Mouse (Mus musculus): ENCODE data around the gene Atxn7l3. TPM values are rescaled to one million over a fixed set of nuclear protein-coding genes. Genes with fewer than 3 reads are reported as not detected.

The Atxn7l3 gene
- total RNA-seq, 1 experiment, result 60.4 TPM

- H3K4me1 ChIP-seq (ENCODE audit: control insufficient read depth in 2 of 2, insufficient read depth in 2 of 2, low read length in 2 of 2, poor library complexity in 1 of 2), result peaks cover 2 to 6% of the 10 kb centered on the region in 2 experiments; a peak in 2 of 4 replicates
- H3K27ac ChIP-seq (ENCODE audit: insufficient read depth, low read depth, low read length, poor library complexity, severe bottlenecking), result no peak overlapping the region
- in situ Hi-C loops (cut with MboI; ENCODE audit: low sequenced_read_pairs in 2 of 2, unreplicated experiment in 2 of 2), result no loop called here
- DNase-seq (ENCODE audit: low read depth, low spot score), result no peak
- H3K9me3 ChIP-seq (ENCODE audit: control insufficient read depth, insufficient read depth, low read depth, low read length), result no peaks in the 10 kb centered on the region; the same call in 1 of the 2 replicates
- H3K4me3 ChIP-seq (ENCODE audit: insufficient read depth in 1 of 2, low read depth in 1 of 2, low read length in 2 of 2, poor library complexity in 1 of 2, severe bottlenecking in 1 of 2), result no peak overlapping the region
- no peak overlapping the region for H3K9ac ChIP-seq (ENCODE audit: insufficient read depth, low read depth, low read length, poor library complexity, severe bottlenecking)
- TF ChIP-seq CHD2 (IDR thresholded peaks at IDR 0.05; ENCODE audit: low read depth, low read length), result no peak
- TF ChIP-seq ZC3H11A (IDR thresholded peaks at IDR 0.05; ENCODE audit: borderline replicate concordance, low read depth, low read length), result no peak
- no peak for TF ChIP-seq ZNF384 (IDR thresholded peaks at IDR 0.05; ENCODE audit: low read depth, low read length)
- TF ChIP-seq HCFC1 (IDR thresholded peaks at IDR 0.05; ENCODE audit: borderline replicate concordance, insufficient read depth, low read length), result no peak
- TF ChIP-seq MAFK (IDR thresholded peaks at IDR 0.05; ENCODE audit: insufficient read depth, low read depth, low read length), result no peak
- H3K36me3 ChIP-seq (ENCODE audit: control insufficient read depth, insufficient read depth, low read length, poor library complexity, severe bottlenecking), result no peaks in the 10 kb centered on the region
Measured at GRCm38 (mm10) chr11:102240636-102241035, 55.8 kb downstream of the Atxn7l3 start.

Other genes with a start within 250 kb of the Atxn7l3 start
- 0.94 and 1.2 TPM in 2 replicates for gene Mpp2, start 208.1 kb downstream of the Atxn7l3 start, total RNA-seq (2012; rRNA removed)
- not detected in 2 replicates for gene Ppy, start 195.3 kb downstream of the Atxn7l3 start, total RNA-seq (2012; rRNA removed)
- gene Pyy, start 188.8 kb downstream of the Atxn7l3 start, total RNA-seq (2012; rRNA removed), result 0.49 and 2.1 TPM in 2 replicates
- 0.45 and 0.90 TPM in 2 replicates for gene Nags, start 151.1 kb downstream of the Atxn7l3 start, total RNA-seq (2012; rRNA removed)
- 75.3 and 98.7 TPM in 2 replicates for gene Tmem101, start 140.2 kb downstream of the Atxn7l3 start, total RNA-seq (2012; rRNA removed)
- gene Lsm12, start 111.3 kb downstream of the Atxn7l3 start, total RNA-seq (2012; rRNA removed), result 27.6 and 49.1 TPM in 2 replicates
- 14.2 and 16.3 TPM in 2 replicates for gene G6pc3, start 107.0 kb downstream of the Atxn7l3 start, total RNA-seq (2012; rRNA removed)
- gene Hdac5, start 66.5 kb downstream of the Atxn7l3 start, total RNA-seq (2012; rRNA removed), result 33.3 and 57.9 TPM in 2 replicates
- gene BC030867, start 47.7 kb downstream of the Atxn7l3 start, total RNA-seq (2012; rRNA removed), result 17.3 and 17.8 TPM in 2 replicates
- gene Asb16, start 27.9 kb downstream of the Atxn7l3 start, total RNA-seq (2012; rRNA removed), result 0.98 and 1.0 TPM in 2 replicates
- gene Tmub2, start 11.7 kb downstream of the Atxn7l3 start, total RNA-seq (2012; rRNA removed), result 33.0 and 37.2 TPM in 2 replicates
- gene Ubtf, start 23.1 kb upstream of the Atxn7l3 start, total RNA-seq (2012; rRNA removed), result 138 and 155 TPM in 2 replicates
- gene Slc4a1, start 69.6 kb upstream of the Atxn7l3 start, total RNA-seq (2012; rRNA removed), result 0.18 and 0.21 TPM in 2 replicates
- 6.7 and 15.9 TPM in 2 replicates for gene Rundc3a, start 96.8 kb upstream of the Atxn7l3 start, total RNA-seq (2012; rRNA removed)
- gene Slc25a39, start 111.3 kb upstream of the Atxn7l3 start, total RNA-seq (2012; rRNA removed), result 152 and 175 TPM in 2 replicates
- gene Grn, start 133.7 kb upstream of the Atxn7l3 start, total RNA-seq (2012; rRNA removed), result 81.5 and 154 TPM in 2 replicates
- 6.7 and 13.1 TPM in 2 replicates for gene Fam171a2, start 151.1 kb upstream of the Atxn7l3 start, total RNA-seq (2012; rRNA removed)
- gene Itga2b, start 173.5 kb upstream of the Atxn7l3 start, total RNA-seq (2012; rRNA removed), result 6.6 and 7.8 TPM in 2 replicates